Mouse (Mus musculus) erythroid progenitor cell, adult 5-6 weeks (primary cell): ENCODE measurements at regions not wholly inside any gene's neighbourhood (a gene's known extent, or its start where the extent isn't known, plus 50 kb on each side); places are given as distances from the start of the nearest gene placed in this dataset.

ENCODE experiments used
- ATAC-seq: replicated peaks from 2 replicates; pipeline ENCODE4 v1.8.0; 2016; ENCODE audit warnings: moderate number of reproducible peaks, mild to moderate bottlenecking, moderate TSS enrichment, inconsistent platforms; ENCODE audit not compliant: poor library complexity, low FRiP score, severe bottlenecking

- ATAC-seq, result no peak
Observed at GRCm38 (mm10) chr10:98792019-98792741, 122.0 kb upstream of the Atp2b1 start.

- no peak for ATAC-seq
Observed at GRCm38 (mm10) chr10:98793926-98794536, 120.2 kb upstream of the Atp2b1 start.

- ATAC-seq, result no peak
Observed at GRCm38 (mm10) chr10:98796016-98796415, 118.2 kb upstream of the Atp2b1 start.

- no peak for ATAC-seq
Observed at GRCm38 (mm10) chr10:98798634-98799415, 115.4 kb upstream of the Atp2b1 start.

- no peak for ATAC-seq
Observed at GRCm38 (mm10) chr10:98799830-98800229, 114.4 kb upstream of the Atp2b1 start.

- no peak for ATAC-seq
Observed at GRCm38 (mm10) chr10:98800949-98801348, 113.3 kb upstream of the Atp2b1 start.

GRCm38 (mm10) chr10:98805013-98805412 lies 109.2 kb upstream of the Atp2b1 start:
- no peak for ATAC-seq

- ATAC-seq, result no peak
Observed at GRCm38 (mm10) chr10:98806798-98807535, 107.2 kb upstream of the Atp2b1 start.

- ATAC-seq, result no peak
Observed at GRCm38 (mm10) chr10:98808644-98809043, 105.6 kb upstream of the Atp2b1 start.

- no peak for ATAC-seq
Observed at GRCm38 (mm10) chr10:98829051-98829450, 85.2 kb upstream of the Atp2b1 start.

- no peak for ATAC-seq
Observed at GRCm38 (mm10) chr10:98831488-98831887, 82.7 kb upstream of the Atp2b1 start.

- ATAC-seq, result no peak
Observed at GRCm38 (mm10) chr10:98837289-98838181, 76.7 kb upstream of the Atp2b1 start.

- ATAC-seq, result no peak
Observed at GRCm38 (mm10) chr10:98838926-98839679, 75.1 kb upstream of the Atp2b1 start.

- no peak for ATAC-seq
Observed at GRCm38 (mm10) chr10:98839963-98840362, 74.2 kb upstream of the Atp2b1 start.

- no peak for ATAC-seq
Observed at GRCm38 (mm10) chr10:98840411-98840810, 73.8 kb upstream of the Atp2b1 start.

- no peak for ATAC-seq
Observed at GRCm38 (mm10) chr10:98840957-98841831, 73.0 kb upstream of the Atp2b1 start.

GRCm38 (mm10) chr10:98841860-98842259 lies 72.3 kb upstream of the Atp2b1 start:
- no peak for ATAC-seq

GRCm38 (mm10) chr10:98842721-98843120 lies 71.5 kb upstream of the Atp2b1 start:
- no peak for ATAC-seq
